Mouse (Mus musculus) lung, embryonic 16.5 days (tissue): ENCODE results near the gene Simc1. TPM values are rescaled to one million over a fixed set of nuclear protein-coding genes. Genes with fewer than 3 reads are reported as not detected.

Experiments used
- ATAC-seq: fragments of 200-750 bp; cut with Nextera tagmentation; 2 replicates; pipeline ENCODE4 v1.8.0; 2017; ENCODE audit warnings: low read depth, mild to moderate bottlenecking, moderate library complexity
- H3K27ac ChIP-seq: fragments of 300-500 bp; sonication (generic); 2 replicates; pipeline ENCODE4 v1.5.1; 2014; ENCODE audit warnings: mild to moderate bottlenecking, control low read depth, low read length
- H3K27me3 ChIP-seq: fragments of 300-500 bp; sonication (generic); 2 replicates; pipeline ENCODE4 v1.6.1; 2014; ENCODE audit warnings: low read depth, low read length, mixed read lengths; ENCODE audit not compliant: control insufficient read depth, insufficient read depth
- H3K36me3 ChIP-seq: fragments of 300-500 bp; sonication (generic); 2 replicates; pipeline ENCODE4 v1.6.1; 2014; ENCODE audit warnings: low read length; ENCODE audit not compliant: control insufficient read depth, insufficient read depth
- H3K4me1 ChIP-seq: fragments of 300-500 bp; sonication (generic); replicated peaks from 2 replicates; pipeline ENCODE4 v1.6.1; 2014; ENCODE audit warnings: low read length, mixed read lengths; ENCODE audit not compliant: control insufficient read depth, insufficient read depth
- H3K4me2 ChIP-seq: fragments of 300-500 bp; sonication (generic); 2 replicates; pipeline ENCODE4 v1.6.1; 2014; ENCODE audit warnings: low read depth, low read length, control low read depth
- H3K4me3 ChIP-seq: fragments of 300-500 bp; sonication (generic); 2 replicates; pipeline ENCODE4 v1.5.1; 2014; ENCODE audit warnings: mild to moderate bottlenecking, low read length, control low read depth
- H3K9ac ChIP-seq: fragments of 300-500 bp; sonication (generic); 2 replicates; pipeline ENCODE4 v1.6.1; 2014; ENCODE audit warnings: low read length, control low read depth
- H3K9me3 ChIP-seq: fragments of 300-500 bp; sonication (generic); 2 replicates; pipeline ENCODE4 v1.6.1; 2016; ENCODE audit warnings: low read length; ENCODE audit not compliant: control insufficient read depth
- WGBS: fragments of 180-500 bp; shearing (Covaris S2); extraction: QIAGEN DNeasy Blood & Tissue Kit; methylation state at CpG from one replicate; pipeline ENCODE4 v1.1.7; 2014; 5-methylcytosine and 5-hydroxymethylcytosine counted together
- polyA plus RNA-seq: library from polyadenylated mRNA; unstranded; fragments of >200 nt; fragmentation: Nextera tagmentation; extraction: Ambion mirVana; gene quantifications from 2 replicates; pipeline ENCODE4 v1.2.1, GENCODE M21; 2015

Simc1 gene
- polyA plus RNA-seq, 1 experiment from 2014 or later = 8.3 TPM

- Histone ChIP-seq H3K9me3 (no peaks in the 10 kb centered on the region), H3K4me2 (no peak overlapping the region), H3K36me3 (peaks cover 34% of the 10 kb centered on the region), H3K27ac (no peak overlapping the region), H3K27me3 (no peaks in the 10 kb centered on the region), H3K9ac (no peak overlapping the region), H3K4me1 (peaks cover 8% of the 10 kb centered on the region), H3K4me3 (no peak overlapping the region)
- ATAC-seq = no peak
- 75% methylated on average over 7 of the region's 7 CpGs for WGBS
Measured at GRCm38 (mm10) chr13:54562562-54562961, 59.0 kb downstream of the Simc1 start.

- 9% methylated on average over 42 of the region's 45 CpGs for WGBS
- peaks cover 8% of the 10 kb centered on the region for H3K4me1 ChIP-seq
- H3K4me3 ChIP-seq = peak overlapping the region; percentile 95
- H3K27me3 ChIP-seq = no peaks in the 10 kb centered on the region
- H3K36me3 ChIP-seq = peaks cover 17% of the 10 kb centered on the region; the same call in 1 of the 2 replicates
- no peaks in the 10 kb centered on the region for H3K9me3 ChIP-seq
- H3K9ac ChIP-seq = peak overlapping the region; percentile 95
- no peak overlapping the region for H3K27ac ChIP-seq
- ATAC-seq = peak; percentile 53; the same call in 1 of the 2 replicates
- peak overlapping the region; percentile 89 for H3K4me2 ChIP-seq
Measured at GRCm38 (mm10) chr13:54564232-54565200, 60.9 kb downstream of the Simc1 start.

GRCm38 (mm10) chr13:54565201-54565581 is 61.6 kb downstream of the Simc1 start, which contains the start of gene 4833439L19Rik:
TSS of gene 4833439L19Rik (minus strand) at chr13:54565435.
- peak within 1 kb of the TSS; percentile 95 for H3K9ac ChIP-seq
- ATAC-seq = peak; percentile 98
- no peaks in the 10 kb centered on the region for H3K9me3 ChIP-seq
- H3K27ac ChIP-seq = peak within 1 kb of the TSS; percentile 43; the same call in 1 of the 2 replicates
- no peaks in the 10 kb centered on the region for H3K27me3 ChIP-seq
- H3K36me3 ChIP-seq = peaks cover 12% of the 10 kb centered on the region; the same call in 1 of the 2 replicates
- H3K4me3 ChIP-seq = peak within 1 kb of the TSS; percentile 95
- H3K4me1 ChIP-seq = peaks cover 8% of the 10 kb centered on the region
- H3K4me2 ChIP-seq = peak within 1 kb of the TSS; percentile 89
- WGBS = under 1% methylated on average over 23 of the region's 27 CpGs

- ATAC-seq = peak; percentile 60
- Histone ChIP-seq H3K4me1 (peaks cover 8% of the 10 kb centered on the region), H3K27me3 (no peaks in the 10 kb centered on the region), H3K27ac (peak overlapping the region; percentile 43; the same call in 1 of the 2 replicates), H3K9me3 (no peaks in the 10 kb centered on the region), H3K36me3 (peaks cover 7% of the 10 kb centered on the region; the same call in 1 of the 2 replicates), H3K4me2 (peak overlapping the region; percentile 71), H3K9ac (peak overlapping the region; percentile 95), H3K4me3 (peak overlapping the region; percentile 95)
- 39% methylated on average over 8 of the region's 8 CpGs for WGBS
Measured at GRCm38 (mm10) chr13:54565594-54566345, 62.2 kb downstream of the Simc1 start.

- Histone ChIP-seq H3K4me2 (no peak overlapping the region), H3K9me3 (no peaks in the 10 kb centered on the region)
- no peak for ATAC-seq
Measured at GRCm38 (mm10) chr13:54568380-54568779, 64.8 kb downstream of the Simc1 start.

GRCm38 (mm10) chr13:54569282-54569681 is 65.7 kb downstream of the Simc1 start:
- Histone ChIP-seq H3K9me3 (no peaks in the 10 kb centered on the region), H3K4me3 (no peak overlapping the region), H3K27me3 (no peaks in the 10 kb centered on the region), H3K36me3 (no peaks in the 10 kb centered on the region), H3K27ac (no peak overlapping the region), H3K9ac (no peak overlapping the region), H3K4me2 (no peak overlapping the region), H3K4me1 (peaks cover 3% of the 10 kb centered on the region)
- WGBS = 28% methylated on average over 1 of the region's 1 CpGs
- no peak for ATAC-seq

More at GRCm38 (mm10) chr13:54568380-54568779, 64.8 kb downstream of the Simc1 start:
- WGBS = 37% methylated on average over 5 of the region's 5 CpGs
- Histone ChIP-seq H3K27me3 (no peaks in the 10 kb centered on the region), H3K36me3 (no peaks in the 10 kb centered on the region), H3K9ac (no peak overlapping the region), H3K4me3 (no peak overlapping the region), H3K4me1 (peaks cover 8% of the 10 kb centered on the region), H3K27ac (no peak overlapping the region)

- WGBS = 72% methylated on average over 4 of the region's 4 CpGs
- no peak overlapping the region for H3K9ac ChIP-seq
Measured at GRCm38 (mm10) chr13:54570736-54571135, 67.2 kb downstream of the Simc1 start.

GRCm38 (mm10) chr13:54571637-54572036 is 68.1 kb downstream of the Simc1 start:
- H3K9me3 ChIP-seq = no peaks in the 10 kb centered on the region
- H3K27me3 ChIP-seq = no peaks in the 10 kb centered on the region
- no peak overlapping the region for H3K27ac ChIP-seq
- peaks cover 12% of the 10 kb centered on the region for H3K4me1 ChIP-seq
- H3K9ac ChIP-seq = no peak overlapping the region
- no peak overlapping the region for H3K4me3 ChIP-seq
- ATAC-seq = no peak
- H3K4me2 ChIP-seq = no peak overlapping the region
- WGBS = 41% methylated on average over 2 of the region's 2 CpGs
- H3K36me3 ChIP-seq = no peaks in the 10 kb centered on the region

More at GRCm38 (mm10) chr13:54570736-54571135, 67.2 kb downstream of the Simc1 start:
- Histone ChIP-seq H3K4me2 (no peak overlapping the region), H3K27me3 (no peaks in the 10 kb centered on the region), H3K36me3 (no peaks in the 10 kb centered on the region), H3K9me3 (no peaks in the 10 kb centered on the region), H3K4me1 (peaks cover 4% of the 10 kb centered on the region; the same call in 1 of the 2 replicates), H3K27ac (no peak overlapping the region), H3K4me3 (no peak overlapping the region)
- ATAC-seq = no peak

GRCm38 (mm10) chr13:54572621-54573020 is 69.0 kb downstream of the Simc1 start:
- Histone ChIP-seq H3K27ac (no peak overlapping the region), H3K36me3 (no peaks in the 10 kb centered on the region), H3K4me2 (no peak overlapping the region), H3K9me3 (no peaks in the 10 kb centered on the region), H3K27me3 (no peaks in the 10 kb centered on the region), H3K4me3 (no peak overlapping the region), H3K9ac (no peak overlapping the region), H3K4me1 (peaks cover 15% of the 10 kb centered on the region)
- whole genome bisulfite sequencing = 74% methylated on average over 4 of the region's 4 CpGs
- ATAC-seq = no peak
